Mouse (Mus musculus) megakaryocyte-erythroid progenitor cell, adult 5 weeks (primary cell): ENCODE data around the gene Hist1h2bb. TPM values are rescaled to one million over a fixed set of nuclear protein-coding genes. Genes with fewer than 3 reads are reported as not detected.

ENCODE experiments used
- polyA plus RNA-seq: library from polyadenylated mRNA; stranded (reverse); fragments of >175 nt; gene quantifications from 2 replicates; pipeline ENCODE4 v1.2.3, GENCODE M21; 2012

Hist1h2bb gene
- polyA plus RNA-seq: 11.2 and 22.3 TPM in 2 replicates

DNA sequence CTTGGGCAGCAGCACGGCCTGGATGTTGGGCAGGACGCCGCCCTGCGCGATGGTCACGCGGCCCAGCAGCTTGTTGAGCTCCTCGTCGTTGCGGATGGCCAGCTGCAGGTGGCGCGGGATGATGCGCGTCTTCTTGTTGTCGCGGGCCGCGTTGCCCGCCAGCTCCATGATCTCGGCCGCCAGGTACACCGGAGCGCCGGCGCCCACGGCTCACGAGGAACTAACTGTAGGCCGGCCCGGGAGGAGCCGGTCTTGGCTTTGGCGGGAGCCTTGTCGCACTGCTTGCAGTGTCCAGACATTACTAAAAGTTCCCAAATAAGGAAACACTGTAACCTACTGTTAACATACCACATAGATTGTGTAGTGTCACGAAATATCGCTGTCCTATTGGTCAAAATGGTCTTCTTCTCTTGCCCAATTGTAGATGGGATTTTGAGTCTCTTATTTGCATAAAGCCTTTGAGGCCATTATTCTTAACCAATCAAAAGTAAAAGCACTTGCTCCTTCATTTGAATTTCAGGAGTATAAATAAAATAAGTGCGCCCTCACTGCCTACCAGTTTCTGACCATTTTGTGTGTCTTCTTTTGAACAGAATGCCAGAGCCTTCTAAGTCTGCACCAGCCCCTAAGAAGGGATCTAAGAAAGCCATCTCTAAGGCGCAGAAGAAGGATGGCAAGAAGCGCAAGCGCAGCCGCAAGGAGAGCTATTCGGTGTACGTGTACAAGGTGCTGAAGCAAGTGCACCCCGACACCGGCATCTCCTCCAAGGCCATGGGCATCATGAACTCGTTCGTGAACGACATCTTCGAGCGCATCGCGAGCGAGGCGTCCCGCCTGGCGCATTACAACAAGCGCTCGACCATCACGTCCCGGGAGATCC is at the start of gene Hist1h2bb:
TSS of gene Hist1h2bb (plus strand) at position 534 of the 880 bp plus-strand sequence.

DNA sequence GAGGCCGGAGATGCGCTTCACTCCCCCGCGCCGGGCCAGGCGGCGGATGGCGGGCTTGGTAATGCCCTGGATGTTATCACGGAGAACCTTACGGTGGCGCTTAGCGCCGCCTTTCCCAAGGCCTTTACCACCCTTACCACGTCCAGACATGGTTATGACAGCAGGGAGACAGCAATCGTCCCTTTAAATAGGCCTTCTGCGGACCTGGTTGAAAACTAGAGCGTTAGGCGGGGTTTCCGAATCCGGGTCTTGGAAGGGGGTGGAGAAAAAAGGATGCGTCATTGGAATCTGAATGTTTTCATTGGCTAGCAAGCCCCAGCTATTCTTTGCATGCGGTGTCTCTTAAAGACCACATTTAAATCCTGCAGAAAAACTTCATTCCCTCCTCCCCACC is 48.2 kb upstream of the Hist1h2bb start, which contains the start of gene Hist1h4c:
TSS of gene Hist1h4c (minus strand) at position 155 of the 394 bp plus-strand sequence.

DNA sequence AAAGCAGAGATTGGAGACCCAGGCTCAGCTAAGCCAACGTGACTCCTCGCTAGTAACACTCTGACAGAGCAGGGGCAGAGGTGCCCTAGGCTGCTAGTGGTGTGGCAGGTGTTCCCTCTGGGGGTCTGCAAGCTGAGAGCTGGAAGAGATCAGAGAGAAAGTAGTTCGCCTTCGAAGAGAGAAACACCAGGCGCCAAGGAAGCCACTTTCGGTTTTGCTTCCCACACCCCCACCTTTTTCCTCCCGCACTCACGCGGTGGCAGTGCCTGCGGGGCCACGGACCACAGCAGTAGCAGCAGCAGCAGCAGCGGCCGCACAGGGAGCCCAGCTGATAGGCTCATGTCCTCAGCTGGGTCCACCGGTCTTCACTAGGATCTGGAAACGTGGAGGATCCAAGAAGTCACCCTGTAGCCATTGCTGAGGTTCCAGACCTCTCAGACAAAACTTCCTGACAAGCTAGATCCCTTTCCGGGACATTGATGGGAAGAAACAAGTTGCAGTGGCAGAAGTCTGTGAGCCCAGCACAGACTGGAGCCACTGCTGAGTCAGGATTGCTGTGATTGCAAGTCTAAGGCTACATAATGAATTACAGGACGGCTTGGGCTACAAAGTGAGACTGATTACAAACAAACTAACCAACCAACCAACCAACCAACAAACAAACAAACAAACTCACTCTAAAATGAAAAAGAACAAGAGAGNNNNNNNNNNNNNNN is 36.0 kb upstream of the Hist1h2bb start, which contains the start of gene Hfe:
TSS of gene Hfe (minus strand) at position 481 of the 716 bp plus-strand sequence.

DNA sequence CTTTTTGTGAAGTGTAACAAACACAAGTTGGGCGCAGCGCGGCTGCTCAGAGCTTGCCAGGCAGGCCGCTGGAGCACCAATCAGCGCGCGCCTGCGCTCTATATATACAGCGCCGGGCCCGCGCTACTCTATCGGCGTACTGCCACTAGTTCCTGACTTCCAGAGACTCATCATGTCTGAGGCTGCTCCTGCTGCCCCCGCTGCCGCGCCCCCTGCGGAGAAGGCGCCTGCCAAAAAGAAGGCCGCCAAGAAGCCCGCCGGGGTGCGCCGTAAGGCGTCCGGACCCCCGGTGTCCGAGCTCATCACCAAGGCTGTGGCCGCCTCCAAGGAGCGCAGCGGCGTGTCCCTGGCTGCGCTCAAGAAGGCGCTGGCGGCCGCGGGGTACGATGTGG is 7.9 kb upstream of the Hist1h2bb start, which contains the start of gene Hist1h1c:
TSS of gene Hist1h1c (plus strand) at position 132 of the 392 bp plus-strand sequence.

DNA sequence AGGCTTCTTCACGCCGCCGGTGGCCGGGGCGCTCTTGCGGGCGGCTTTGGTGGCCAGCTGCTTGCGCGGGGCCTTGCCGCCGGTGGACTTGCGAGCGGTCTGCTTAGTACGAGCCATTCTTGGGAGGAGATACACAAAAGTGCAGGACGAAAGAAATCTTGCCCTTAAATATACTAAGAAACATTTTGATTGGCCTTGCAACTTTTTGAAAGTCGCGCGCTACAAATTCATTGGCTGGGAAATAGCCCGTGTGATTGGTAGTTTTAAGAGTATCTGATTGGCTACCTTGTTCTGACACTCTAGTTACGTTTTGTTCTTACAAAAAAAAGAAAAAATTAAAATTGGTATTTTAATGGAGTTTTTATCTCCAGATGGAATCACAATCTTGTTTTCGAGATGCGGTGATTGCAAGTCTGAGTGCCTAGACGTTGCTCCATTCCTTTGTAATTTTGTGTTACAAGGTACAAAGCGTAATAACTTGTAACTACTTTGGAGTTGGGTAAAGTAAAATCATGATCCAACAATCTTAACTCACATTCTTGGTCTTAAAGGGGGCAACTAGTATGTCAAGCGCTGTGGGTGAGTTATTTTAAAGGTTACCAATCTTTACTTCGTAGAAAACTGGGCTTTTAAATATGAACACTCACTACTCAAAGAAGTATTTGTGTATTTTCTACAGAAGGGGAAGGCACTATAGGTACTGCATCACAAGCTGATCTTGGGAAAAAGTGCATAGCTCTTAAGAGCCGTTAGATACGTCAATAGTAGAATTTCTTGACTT is 963 bp upstream of the Hist1h2bb start, which contains the start of gene Hist1h3c:
TSS of gene Hist1h3c (minus strand) at position 222 of the 781 bp plus-strand sequence.

DNA sequence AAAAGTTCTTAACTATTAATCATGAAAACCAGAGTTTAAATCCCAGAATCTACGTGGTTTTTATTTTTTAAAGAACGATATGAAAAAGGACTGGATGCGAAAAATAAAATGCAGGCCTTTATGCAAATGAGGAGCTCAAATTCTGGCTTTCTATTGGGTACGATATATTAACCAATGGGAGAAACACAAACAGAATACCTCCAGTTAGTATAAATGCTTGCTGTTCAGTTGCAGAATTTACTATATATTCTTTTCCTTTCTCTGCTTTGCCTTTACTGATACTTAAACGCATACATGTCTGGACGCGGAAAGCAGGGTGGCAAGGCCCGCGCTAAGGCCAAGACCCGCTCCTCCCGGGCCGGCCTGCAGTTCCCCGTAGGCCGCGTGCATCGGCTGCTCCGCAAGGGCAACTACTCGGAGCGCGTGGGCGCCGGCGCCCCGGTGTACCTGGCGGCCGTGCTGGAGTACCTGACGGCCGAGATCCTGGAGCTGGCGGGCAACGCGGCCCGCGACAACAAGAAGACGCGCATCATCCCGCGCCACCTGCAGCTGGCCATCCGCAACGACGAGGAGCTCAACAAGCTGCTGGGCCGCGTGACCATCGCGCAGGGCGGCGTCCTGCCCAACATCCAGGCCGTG is 4.4 kb downstream of the Hist1h2bb start, which contains the start of gene Hist1h2ab:
TSS of gene Hist1h2ab (plus strand) at position 288 of the 639 bp plus-strand sequence.

DNA sequence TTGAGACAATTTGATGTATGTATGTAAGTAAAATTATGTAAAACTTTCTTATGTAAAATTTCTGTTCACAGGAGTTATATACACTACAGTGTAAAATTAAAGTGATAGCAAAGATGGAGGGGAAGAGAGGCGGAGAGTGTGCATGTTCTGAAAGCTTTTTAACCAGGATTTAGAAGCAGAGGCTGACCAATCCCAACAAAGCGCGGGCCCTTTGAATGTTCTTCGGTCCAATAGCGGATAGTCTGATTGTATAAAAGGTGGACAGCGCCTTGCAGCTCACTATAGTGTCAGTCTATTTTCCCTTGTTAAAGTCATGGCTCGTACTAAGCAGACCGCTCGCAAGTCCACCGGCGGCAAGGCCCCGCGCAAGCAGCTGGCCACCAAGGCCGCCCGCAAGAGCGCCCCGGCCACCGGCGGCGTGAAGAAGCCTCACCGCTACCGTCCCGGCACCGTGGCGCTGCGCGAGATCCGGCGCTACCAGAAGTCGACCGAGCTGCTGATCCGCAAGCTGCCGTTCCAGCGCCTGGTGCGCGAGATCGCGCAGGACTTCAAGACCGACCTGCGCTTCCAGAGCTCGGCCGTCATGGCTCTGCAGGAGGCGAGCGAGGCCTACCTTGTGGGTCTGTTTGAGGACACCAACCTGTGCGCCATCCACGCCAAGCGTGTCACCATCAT is 5.7 kb downstream of the Hist1h2bb start, which contains the start of gene Hist1h3b:
TSS of gene Hist1h3b (plus strand) at position 201 of the 675 bp plus-strand sequence.

DNA sequence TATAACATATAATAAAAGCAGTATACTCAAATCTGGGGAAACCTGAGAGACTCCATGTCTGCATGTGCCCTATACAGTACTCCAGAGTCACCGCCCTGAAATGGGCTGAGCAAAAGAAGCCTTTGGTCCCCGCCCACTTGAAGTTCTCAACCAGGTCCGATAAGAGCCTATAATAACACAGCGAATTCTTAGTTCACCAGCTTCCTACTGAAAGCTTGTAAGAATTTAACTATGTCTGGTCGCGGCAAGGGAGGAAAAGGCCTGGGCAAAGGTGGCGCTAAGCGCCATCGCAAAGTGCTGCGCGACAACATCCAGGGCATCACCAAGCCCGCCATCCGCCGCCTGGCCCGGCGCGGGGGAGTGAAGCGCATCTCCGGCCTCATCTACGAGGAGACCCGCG is 10.3 kb downstream of the Hist1h2bb start, which contains the start of gene Hist1h4b:
TSS of gene Hist1h4b (plus strand) at position 224 of the 400 bp plus-strand sequence.

DNA sequence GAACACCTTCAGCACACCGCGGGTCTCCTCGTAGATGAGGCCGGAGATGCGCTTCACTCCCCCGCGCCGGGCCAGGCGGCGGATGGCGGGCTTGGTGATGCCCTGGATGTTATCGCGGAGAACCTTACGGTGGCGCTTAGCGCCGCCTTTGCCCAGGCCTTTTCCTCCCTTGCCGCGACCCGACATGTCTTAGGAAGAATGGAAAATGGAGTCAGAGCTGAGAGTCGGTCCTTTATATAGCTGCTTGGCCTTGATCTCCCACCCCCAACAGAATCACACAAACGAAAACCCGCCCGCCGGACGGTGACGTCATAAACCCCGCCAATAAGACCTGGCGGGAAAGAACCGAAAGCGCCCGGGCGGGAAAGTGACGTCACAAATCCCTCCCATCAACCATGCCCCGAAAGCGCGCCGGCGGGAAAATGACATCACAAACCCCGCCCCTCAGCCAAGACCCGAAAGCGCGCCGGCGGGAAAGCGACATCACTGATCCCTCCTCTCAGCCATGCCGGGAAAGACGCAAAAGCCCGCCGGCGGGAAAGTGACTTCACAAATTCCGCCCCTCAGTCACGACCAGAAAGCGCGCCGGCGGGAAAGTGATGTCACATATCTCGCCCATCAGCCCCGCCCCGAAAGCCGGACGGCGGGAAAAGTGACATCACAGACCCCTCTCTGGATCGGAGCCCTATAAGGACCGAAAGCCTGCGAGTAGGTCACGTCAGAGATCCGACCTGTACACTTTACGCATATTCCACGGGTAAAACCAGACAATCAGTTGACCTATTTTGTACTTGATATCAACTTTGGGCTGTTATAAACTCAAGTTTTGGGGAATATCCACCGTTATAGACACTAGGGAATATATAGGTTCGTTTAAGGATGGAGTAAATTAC is 14.7 kb downstream of the Hist1h2bb start, which contains the start of gene Hist1h4a:
TSS of gene Hist1h4a (minus strand) at position 259 of the 893 bp plus-strand sequence.

DNA sequence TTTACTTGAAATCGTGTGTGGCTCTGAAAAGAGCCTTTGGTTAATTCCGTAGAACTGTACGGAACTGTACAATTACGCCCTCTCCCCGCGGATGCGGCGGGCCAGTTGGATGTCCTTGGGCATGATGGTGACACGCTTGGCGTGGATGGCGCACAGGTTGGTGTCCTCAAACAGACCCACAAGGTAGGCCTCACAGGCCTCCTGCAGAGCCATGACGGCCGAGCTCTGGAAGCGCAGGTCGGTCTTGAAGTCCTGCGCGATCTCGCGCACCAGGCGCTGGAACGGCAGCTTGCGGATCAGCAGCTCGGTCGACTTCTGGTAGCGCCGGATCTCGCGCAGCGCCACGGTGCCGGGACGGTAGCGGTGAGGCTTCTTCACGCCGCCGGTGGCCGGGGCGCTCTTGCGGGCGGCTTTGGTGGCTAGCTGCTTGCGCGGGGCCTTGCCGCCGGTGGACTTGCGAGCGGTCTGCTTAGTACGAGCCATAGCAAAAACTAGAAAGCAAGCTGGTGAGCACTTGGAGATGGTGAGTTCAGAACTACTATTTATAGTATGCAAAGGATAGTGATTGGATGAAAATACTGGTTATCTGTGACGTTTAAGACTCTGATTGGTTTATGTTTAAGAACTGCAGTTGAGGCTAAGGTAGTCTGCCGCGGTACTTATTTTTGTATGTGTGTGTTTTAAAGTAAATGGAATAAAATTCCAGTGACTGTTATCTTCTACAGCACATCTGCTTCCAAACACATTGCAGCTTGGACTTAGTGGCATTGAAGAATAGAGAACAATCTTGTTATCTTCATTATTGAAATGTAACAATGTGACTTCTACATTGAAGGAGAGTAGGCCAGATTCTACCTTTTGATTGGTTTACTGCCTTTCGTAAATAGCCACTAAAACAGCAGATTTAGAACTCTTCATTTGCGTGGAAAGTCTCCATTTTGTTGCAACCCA is 15.6 kb downstream of the Hist1h2bb start, which contains the start of gene Hist1h3a:
TSS of gene Hist1h3a (minus strand) at position 516 of the 951 bp plus-strand sequence.

DNA sequence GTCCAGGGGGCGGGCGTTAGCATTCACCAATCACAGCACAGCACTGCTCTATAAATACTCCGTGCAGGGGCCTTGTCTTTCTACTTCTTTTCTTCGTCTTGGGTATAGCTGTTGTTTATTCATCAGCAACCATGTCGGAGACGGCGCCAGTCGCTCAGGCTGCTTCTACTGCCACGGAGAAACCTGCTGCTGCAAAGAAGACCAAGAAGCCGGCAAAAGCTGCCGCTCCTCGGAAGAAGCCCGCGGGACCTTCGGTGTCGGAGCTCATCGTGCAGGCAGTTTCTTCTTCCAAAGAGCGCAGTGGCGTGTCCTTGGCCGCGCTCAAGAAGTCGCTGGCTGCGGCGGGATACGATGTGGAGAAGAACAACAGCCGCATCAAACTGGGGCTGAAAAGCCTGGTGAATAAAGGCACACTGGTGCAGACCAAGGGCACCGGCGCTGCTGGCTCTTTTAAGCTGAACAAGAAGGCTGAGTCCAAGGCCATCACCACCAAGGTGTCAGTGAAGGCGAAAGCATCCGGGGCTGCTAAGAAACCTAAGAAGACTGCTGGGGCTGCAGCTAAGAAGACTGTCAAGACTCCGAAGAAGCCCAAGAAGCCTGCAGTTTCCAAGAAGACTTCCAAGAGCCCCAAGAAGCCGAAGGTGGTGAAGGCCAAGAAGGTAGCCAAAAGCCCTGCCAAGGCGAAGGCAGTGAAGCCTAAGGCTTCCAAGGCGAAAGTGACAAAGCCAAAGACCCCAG is 17.2 kb downstream of the Hist1h2bb start, which contains the start of gene Hist1h1a:
TSS of gene Hist1h1a (plus strand) at position 81 of the 738 bp plus-strand sequence.

DNA sequence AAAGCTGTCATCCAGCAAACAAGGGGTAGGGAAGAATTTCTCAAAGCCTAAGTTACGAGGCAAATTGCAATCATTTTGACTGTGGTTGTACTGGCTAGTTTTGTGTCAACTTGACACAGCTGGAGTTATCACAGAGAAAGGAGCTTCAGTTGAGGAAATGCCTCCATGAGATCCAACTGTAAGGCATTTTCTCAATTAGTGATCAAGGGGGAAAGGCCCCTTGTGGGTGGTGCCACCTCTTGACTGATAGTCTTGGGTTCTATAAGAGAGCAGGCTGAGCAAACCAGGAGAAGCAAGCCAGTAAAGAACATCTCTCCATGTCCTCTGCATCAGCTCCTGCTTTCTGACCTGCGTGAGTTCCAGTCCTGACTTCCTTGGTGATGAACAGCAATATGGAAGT is 23.1 kb downstream of the Hist1h2bb start, which contains the start of gene Trim38:
TSS of gene Trim38 (plus strand) at position 301 of the 400 bp plus-strand sequence.

Other genes with a start within 250 kb of the Hist1h2bb start
- gene Hist1h4h, start 215.7 kb upstream of the Hist1h2bb start, polyA plus RNA-seq: 33.5 and 38.6 TPM in 2 replicates
- 81.4 and 86.9 TPM in 2 replicates for gene Hist1h2af, start 212.8 kb upstream of the Hist1h2bb start, polyA plus RNA-seq
- 19.0 and 22.6 TPM in 2 replicates for gene Hist1h3g, start 211.3 kb upstream of the Hist1h2bb start, polyA plus RNA-seq
- 2.5 and 3.3 TPM in 2 replicates for gene Hist1h2bh, start 203.3 kb upstream of the Hist1h2bb start, polyA plus RNA-seq
- 5.5 and 6.8 TPM in 2 replicates for gene Hist1h3f, start 202.7 kb upstream of the Hist1h2bb start, polyA plus RNA-seq
- gene Hist1h4f, start 195.1 kb upstream of the Hist1h2bb start, polyA plus RNA-seq: 13.2 and 18.3 TPM in 2 replicates
- 0.77 and 1.7 TPM in 2 replicates for gene Hist1h1d, start 193.5 kb upstream of the Hist1h2bb start, polyA plus RNA-seq
- gene Hist1h3e, start 184.4 kb upstream of the Hist1h2bb start, polyA plus RNA-seq: 18.9 and 21.1 TPM in 2 replicates
- 16.2 and 16.7 TPM in 2 replicates for gene Hist1h2ae, start 175.5 kb upstream of the Hist1h2bb start, polyA plus RNA-seq
- gene Hist1h2bg, start 175.3 kb upstream of the Hist1h2bb start, polyA plus RNA-seq: 46.4 and 66.4 TPM in 2 replicates
- 3.1 and 11.2 TPM in 2 replicates for gene Hist1h2bf, start 172.5 kb upstream of the Hist1h2bb start, polyA plus RNA-seq
- gene Hist1h2ad, start 172.4 kb upstream of the Hist1h2bb start, polyA plus RNA-seq: 5.5 and 5.7 TPM in 2 replicates
- 6.4 and 7.1 TPM in 2 replicates for gene Hist1h3d, start 171.0 kb upstream of the Hist1h2bb start, polyA plus RNA-seq
- 9.9 and 17.2 TPM in 2 replicates for gene Hist1h4d, start 165.1 kb upstream of the Hist1h2bb start, polyA plus RNA-seq
- 0.79 and 1.1 TPM in 2 replicates for gene Hist1h2be, start 125.6 kb upstream of the Hist1h2bb start, polyA plus RNA-seq
- gene Hist1h1e, start 124.2 kb upstream of the Hist1h2bb start, polyA plus RNA-seq: 9.0 and 14.7 TPM in 2 replicates
- 7.2 TPM in 2 replicates for gene Hist1h2ac, start 62.8 kb upstream of the Hist1h2bb start, polyA plus RNA-seq
- 66.3 and 70.6 TPM in 2 replicates for gene Hist1h2bc, start 62.5 kb upstream of the Hist1h2bb start, polyA plus RNA-seq
- gene Hist1h1t, start 50.9 kb upstream of the Hist1h2bb start, polyA plus RNA-seq: 0.27 TPM in 1 of 2 replicates, not detected in the other
- 4.5 and 10.6 TPM in 2 replicates for gene Hist1h4c, start 48.3 kb upstream of the Hist1h2bb start, polyA plus RNA-seq
- gene Hfe, start 35.9 kb upstream of the Hist1h2bb start, polyA plus RNA-seq: 8.0 and 15.2 TPM in 2 replicates
- gene Hist1h1c, start 7.9 kb upstream of the Hist1h2bb start, polyA plus RNA-seq: 100 and 116 TPM in 2 replicates
- gene Hist1h3c, start 1.1 kb upstream of the Hist1h2bb start, polyA plus RNA-seq: 20.1 and 23.0 TPM in 2 replicates
- 17.6 and 35.4 TPM in 2 replicates for gene Hist1h2ab, start 4.4 kb downstream of the Hist1h2bb start, polyA plus RNA-seq
- 9.2 and 14.4 TPM in 2 replicates for gene Hist1h3b, start 5.5 kb downstream of the Hist1h2bb start, polyA plus RNA-seq
- 13.8 and 16.1 TPM in 2 replicates for gene Hist1h4b, start 10.3 kb downstream of the Hist1h2bb start, polyA plus RNA-seq
- gene Hist1h4a, start 14.5 kb downstream of the Hist1h2bb start, polyA plus RNA-seq: 16.8 and 23.1 TPM in 2 replicates
- gene Hist1h3a, start 15.7 kb downstream of the Hist1h2bb start, polyA plus RNA-seq: 21.7 and 27.6 TPM in 2 replicates
- 1.2 and 3.7 TPM in 2 replicates for gene Hist1h1a, start 16.9 kb downstream of the Hist1h2bb start, polyA plus RNA-seq
- 0.08 TPM in 1 of 2 replicates, not detected in the other for gene Trim38, start 23.2 kb downstream of the Hist1h2bb start, polyA plus RNA-seq
- gene Slc17a2, start 60.3 kb downstream of the Hist1h2bb start, polyA plus RNA-seq: not detected in 2 replicates
- gene Slc17a3, start 92.7 kb downstream of the Hist1h2bb start, polyA plus RNA-seq: not detected in 2 replicates
- gene Slc17a1, start 121.0 kb downstream of the Hist1h2bb start, polyA plus RNA-seq: not detected in 2 replicates
- 0.01 TPM in 1 of 2 replicates, not detected in the other for gene Slc17a4, start 168.3 kb downstream of the Hist1h2bb start, polyA plus RNA-seq
- gene Hist1h2ba, start 187.4 kb downstream of the Hist1h2bb start, polyA plus RNA-seq: not detected in 2 replicates
- gene Hist1h2aa, start 187.7 kb downstream of the Hist1h2bb start, polyA plus RNA-seq: not detected in 2 replicates
- gene Scgn, start 244.5 kb downstream of the Hist1h2bb start, polyA plus RNA-seq: not detected in 2 replicates